Mouse (Mus musculus): ENCODE data around the gene Oas1d. TPM values are rescaled to one million over a fixed set of nuclear protein-coding genes. Genes with fewer than 3 reads are reported as not detected.

Oas1d gene
- total RNA-seq, 2 experiments from 2014 or later, result not detected

- DNase-seq (ENCODE audit: extremely low spot score in 1 of 2, low spot score in 2 of 2), result peak; percentile 42 to 58
- Histone ChIP-seq H3K4me3 (no peak overlapping the region), H3K27ac (no peak overlapping the region)
- intact Hi-C loops (cut with DNase I), result loop anchor here (2.0 kb wide), 1 partner anchor 219 kb away; no protein-coding TSS in a partner anchor
- peak; percentile 76 for TF ChIP-seq CTCF (IDR thresholded peaks at IDR 0.05)
Observed at GRCm38 (mm10) chr5:120953974-120954373, 39.6 kb downstream of the Oas1d start.

- TF ChIP-seq CTCF (IDR thresholded peaks at IDR 0.05), result no peak
- no peak for DNase-seq (ENCODE audit: extremely low spot score in 1 of 2, low spot score in 2 of 2)
Observed at GRCm38 (mm10) chr5:120961004-120961403, 46.7 kb downstream of the Oas1d start.

GRCm38 (mm10) chr5:120966156-120966555, 51.8 kb downstream of the Oas1d start:
- H3K4me3 ChIP-seq, result no peak overlapping the region
- no peak for TF ChIP-seq CTCF (IDR thresholded peaks at IDR 0.05)
- intact Hi-C loops (cut with DNase I), result no loop called here
- no peak overlapping the region for H3K27ac ChIP-seq
- no peak for DNase-seq (ENCODE audit: extremely low spot score in 1 of 2, low spot score in 2 of 2)

More at GRCm38 (mm10) chr5:120961004-120961403, 46.7 kb downstream of the Oas1d start:
- no peak overlapping the region for H3K27ac ChIP-seq
- no peak overlapping the region for H3K4me3 ChIP-seq
- intact Hi-C loops (cut with DNase I), result no loop called here

- no peak for DNase-seq (ENCODE audit: extremely low spot score in 1 of 2, low spot score in 2 of 2)
- no peak for TF ChIP-seq CTCF (IDR thresholded peaks at IDR 0.05)
- Histone ChIP-seq H3K27ac (no peak overlapping the region), H3K4me3 (no peak overlapping the region)
- intact Hi-C loops (cut with DNase I), result no loop called here
Observed at GRCm38 (mm10) chr5:120966894-120967293, 52.6 kb downstream of the Oas1d start.

GRCm38 (mm10) chr5:120967355-120968133, 53.2 kb downstream of the Oas1d start:
- DNase-seq (ENCODE audit: extremely low spot score in 1 of 2, low spot score in 2 of 2), result no peak
- TF ChIP-seq CTCF (IDR thresholded peaks at IDR 0.05), result no peak
- Histone ChIP-seq H3K27ac (no peak overlapping the region), H3K4me3 (no peak overlapping the region)
- intact Hi-C loops (cut with DNase I), result no loop called here

GRCm38 (mm10) chr5:120968134-120968532, 53.8 kb downstream of the Oas1d start:
- H3K4me3 ChIP-seq, result no peak overlapping the region
- intact Hi-C loops (cut with DNase I), result no loop called here
- no peak for DNase-seq (ENCODE audit: extremely low spot score in 1 of 2, low spot score in 2 of 2)
- no peak; the same call in 1 of the 2 replicates for TF ChIP-seq CTCF (IDR thresholded peaks at IDR 0.05)
- no peak overlapping the region for H3K27ac ChIP-seq

GRCm38 (mm10) chr5:120968799-120969198, 54.5 kb downstream of the Oas1d start:
- DNase-seq (ENCODE audit: extremely low spot score in 1 of 2, low spot score in 2 of 2), result no peak
- TF ChIP-seq CTCF (IDR thresholded peaks at IDR 0.05), result no peak
- no peak overlapping the region for H3K27ac ChIP-seq
- no peak overlapping the region for H3K4me3 ChIP-seq
- intact Hi-C loops (cut with DNase I), result no loop called here

GRCm38 (mm10) chr5:120969703-120970102, 55.4 kb downstream of the Oas1d start:
- no peak for TF ChIP-seq CTCF (IDR thresholded peaks at IDR 0.05)
- DNase-seq (ENCODE audit: extremely low spot score in 1 of 2, low spot score in 2 of 2), result no peak
- Histone ChIP-seq H3K4me3 (no peak overlapping the region), H3K27ac (no peak overlapping the region)
- intact Hi-C loops (cut with DNase I), result no loop called here

Other genes with a start within 250 kb of the Oas1d start
- gene Dtx1, start 202.6 kb upstream of the Oas1d start, total RNA-seq (2021), result 10 to 100 TPM; 74.5 to 76.9 TPM
- gene Oas2, start 164.7 kb upstream of the Oas1d start, total RNA-seq (2021), result under 1 TPM in 1 of 2 experiments, not detected in 1; 0.14 TPM
- not detected for gene Oas3, start 136.9 kb upstream of the Oas1d start, total RNA-seq (2021)
- gene Oas1e, start 119.0 kb upstream of the Oas1d start, total RNA-seq (2021), result not detected
- gene Oas1c, start 102.0 kb upstream of the Oas1d start, total RNA-seq (2021), result 1 to 10 TPM in 1 of 2 experiments, under 1 TPM in 1; 0.82 to 1.0 TPM
- not detected for gene Oas1f, start 67.2 kb upstream of the Oas1d start, total RNA-seq (2021)
- not detected for gene Oas1h, start 53.1 kb upstream of the Oas1d start, total RNA-seq (2021)
- gene Oas1g, start 26.9 kb upstream of the Oas1d start, total RNA-seq (2021), result not detected
- gene Oas1a, start 7.0 kb upstream of the Oas1d start, total RNA-seq (2021), result under 1 TPM in 1 of 2 experiments, not detected in 1; 0.42 TPM
- gene Rph3a, start 95.6 kb downstream of the Oas1d start, total RNA-seq (2021), result 100 to 1,000 TPM; 329 to 347 TPM

All from left cerebral cortex, adult 2 months (tissue).